Mouse (Mus musculus): ENCODE measurements around the gene Ppm1n.

Gene Ppm1n

GRCm38 (mm10) chr7:19247511-19247910 lies 32.4 kb downstream of the Ppm1n start:
- DNase-seq (ENCODE audit: low read depth, low spot score) = no peak

GRCm38 (mm10) chr7:19246855-19247254 lies 33.0 kb downstream of the Ppm1n start:
- DNase-seq (ENCODE audit: low read depth, low spot score) = no peak

- DNase-seq (ENCODE audit: low read depth, low spot score) = no peak
Observed at GRCm38 (mm10) chr7:19245083-19245482, 34.8 kb downstream of the Ppm1n start.

- DNase-seq (ENCODE audit: low read depth, low spot score) = no peak
Observed at GRCm38 (mm10) chr7:19243858-19244257, 36.0 kb downstream of the Ppm1n start.

GRCm38 (mm10) chr7:19242005-19242404 lies 37.9 kb downstream of the Ppm1n start:
- no peak for DNase-seq (ENCODE audit: low read depth, low spot score)

- no peak for DNase-seq (ENCODE audit: low read depth, low spot score)
Observed at GRCm38 (mm10) chr7:19240905-19241463, 38.9 kb downstream of the Ppm1n start.

- DNase-seq (ENCODE audit: low read depth, low spot score) = no peak
Observed at GRCm38 (mm10) chr7:19239986-19240385, 39.9 kb downstream of the Ppm1n start.

GRCm38 (mm10) chr7:19239423-19239822 lies 40.4 kb downstream of the Ppm1n start:
- DNase-seq (ENCODE audit: low read depth, low spot score) = peak; percentile 70

- DNase-seq (ENCODE audit: low read depth, low spot score) = no peak
Observed at GRCm38 (mm10) chr7:19238344-19238743, 41.5 kb downstream of the Ppm1n start.

GRCm38 (mm10) chr7:19236411-19236810 lies 43.5 kb downstream of the Ppm1n start:
- DNase-seq (ENCODE audit: low read depth, low spot score) = no peak

GRCm38 (mm10) chr7:19235092-19235671 lies 44.7 kb downstream of the Ppm1n start:
- no peak for DNase-seq (ENCODE audit: low read depth, low spot score)

- no peak for DNase-seq (ENCODE audit: low read depth, low spot score)
Observed at GRCm38 (mm10) chr7:19234652-19235051, 45.2 kb downstream of the Ppm1n start.

- DNase-seq (ENCODE audit: low read depth, low spot score) = no peak
Observed at GRCm38 (mm10) chr7:19231849-19232248, 48.0 kb downstream of the Ppm1n start.

- DNase-seq (ENCODE audit: low read depth, low spot score) = no peak
Observed at GRCm38 (mm10) chr7:19230899-19231298, 49.0 kb downstream of the Ppm1n start.

GRCm38 (mm10) chr7:19230041-19230580 lies 49.8 kb downstream of the Ppm1n start:
- no peak for DNase-seq (ENCODE audit: low read depth, low spot score)

GRCm38 (mm10) chr7:19229404-19229803 lies 50.5 kb downstream of the Ppm1n start:
- no peak for DNase-seq (ENCODE audit: low read depth, low spot score)

GRCm38 (mm10) chr7:19228793-19229148 lies 51.1 kb downstream of the Ppm1n start:
- DNase-seq (ENCODE audit: low read depth, low spot score) = no peak

GRCm38 (mm10) chr7:19227883-19228792 lies 51.7 kb downstream of the Ppm1n start, which contains the start of gene Opa3:
Gene Opa3, plus strand, starts transcription at chr7:19228334.
- DNase-seq (ENCODE audit: low read depth, low spot score) = peak; percentile 99

GRCm38 (mm10) chr7:19226817-19227797 lies 52.8 kb downstream of the Ppm1n start:
- DNase-seq (ENCODE audit: low read depth, low spot score) = no peak
